Mouse (Mus musculus) intestine, postnatal 0 days (tissue): Measurements from ENCODE around the gene Vps35. TPM values are rescaled to one million over a fixed set of nuclear protein-coding genes. Genes with fewer than 3 reads are reported as not detected.

Experiments used
- ATAC-seq: fragments of 200-750 bp; cut with Nextera tagmentation; 2 replicates; pipeline ENCODE4 v1.8.0; 2017; ENCODE audit warnings: mild to moderate bottlenecking, moderate TSS enrichment, moderate library complexity
- H3K27ac ChIP-seq: fragments of 300-500 bp; sonication (generic); 2 replicates; pipeline ENCODE4 v1.5.1; 2014; ENCODE audit warnings: mild to moderate bottlenecking, low read depth, low read length, moderate library complexity
- H3K27me3 ChIP-seq: fragments of 300-500 bp; sonication (generic); replicated peaks from 2 replicates; pipeline ENCODE4 v1.6.1; 2014; ENCODE audit warnings: low read length, mixed read lengths; ENCODE audit not compliant: control insufficient read depth, insufficient read depth
- H3K36me3 ChIP-seq: fragments of 300-500 bp; sonication (generic); 2 replicates; pipeline ENCODE4 v1.6.1; 2014; ENCODE audit warnings: mild to moderate bottlenecking, moderate library complexity; ENCODE audit not compliant: control insufficient read depth, insufficient read depth
- H3K4me1 ChIP-seq: fragments of 300-500 bp; sonication (generic); replicated peaks from 2 replicates; pipeline ENCODE4 v1.6.1; 2014; ENCODE audit warnings: antibody characterized with exemption, low read length, mixed read lengths; ENCODE audit not compliant: control insufficient read depth, insufficient read depth
- H3K4me2 ChIP-seq: fragments of 300-500 bp; sonication (generic); replicated peaks from 2 replicates; pipeline ENCODE4 v1.6.1; 2014; ENCODE audit warnings: low read depth, mild to moderate bottlenecking, moderate library complexity
- H3K4me3 ChIP-seq: fragments of 300-500 bp; sonication (generic); 2 replicates; pipeline ENCODE4 v1.5.1; 2014; ENCODE audit warnings: low read depth, low read length
- H3K9ac ChIP-seq: fragments of 300-500 bp; sonication (generic); 2 replicates; pipeline ENCODE4 v1.6.1; 2014; ENCODE audit warnings: mild to moderate bottlenecking, low read depth, low read length
- H3K9me3 ChIP-seq: fragments of 300-500 bp; sonication (generic); 2 replicates; pipeline ENCODE4 v1.6.1; 2016; ENCODE audit warnings: mixed run types; ENCODE audit not compliant: control insufficient read depth
- CTCF ChIP-seq: sonication (generic); IDR thresholded peaks from 2 replicates; pipeline ENCODE4 v1.5.1; 2016; ENCODE audit warnings: low read depth, mild to moderate bottlenecking, control low read depth, antibody characterized with exemption, moderate library complexity
- WGBS: fragments of 180-500 bp; shearing (Covaris S2); extraction: QIAGEN DNeasy Blood & Tissue Kit; methylation state at CpG from one replicate; pipeline ENCODE4 v1.1.7; 2014; 5-methylcytosine and 5-hydroxymethylcytosine counted together
- polyA plus RNA-seq: library from polyadenylated mRNA; unstranded; fragments of >200 nt; fragmentation: Nextera tagmentation; extraction: Ambion mirVana; gene quantifications from 2 replicates; pipeline ENCODE4 v1.2.1, GENCODE M21; 2015

Gene Vps35
- polyA plus RNA-seq, 1 experiment from 2014 or later = 124 TPM

DNA sequence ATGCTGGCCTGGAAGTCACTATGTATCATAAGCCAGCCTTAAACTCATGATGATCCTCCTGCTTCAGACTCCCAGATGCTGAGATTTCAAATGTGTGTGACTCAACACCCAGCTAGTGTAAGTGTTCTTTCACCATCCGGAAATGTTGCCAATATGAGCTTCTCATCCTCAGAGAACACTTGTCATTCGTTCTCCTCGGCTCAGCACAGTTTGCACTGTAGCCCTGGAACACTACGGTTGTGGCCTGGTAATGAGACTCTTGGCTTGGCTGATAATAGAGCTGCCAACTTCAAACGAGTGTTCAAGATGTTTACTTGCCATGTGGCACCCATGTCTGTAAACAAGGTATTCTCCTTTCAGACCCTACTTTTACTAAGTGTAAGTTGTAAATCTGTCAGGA lies 3.9 kb upstream of the Vps35 start:
- no peaks in the 10 kb centered on the region for H3K9me3 ChIP-seq
- WGBS = 78% methylated on average over 5 of the region's 5 CpGs
- H3K4me2 ChIP-seq = no peak overlapping the region
- peaks cover 14% of the 10 kb centered on the region for H3K36me3 ChIP-seq
- TF ChIP-seq CTCF = no peak
- H3K4me1 ChIP-seq = peaks cover 5% of the 10 kb centered on the region; the same call in 1 of the 2 replicates
- no peak for ATAC-seq
- H3K27me3 ChIP-seq = no peaks in the 10 kb centered on the region
- no peak overlapping the region for H3K4me3 ChIP-seq
- no peak overlapping the region for H3K27ac ChIP-seq
- H3K9ac ChIP-seq = no peak overlapping the region

DNA sequence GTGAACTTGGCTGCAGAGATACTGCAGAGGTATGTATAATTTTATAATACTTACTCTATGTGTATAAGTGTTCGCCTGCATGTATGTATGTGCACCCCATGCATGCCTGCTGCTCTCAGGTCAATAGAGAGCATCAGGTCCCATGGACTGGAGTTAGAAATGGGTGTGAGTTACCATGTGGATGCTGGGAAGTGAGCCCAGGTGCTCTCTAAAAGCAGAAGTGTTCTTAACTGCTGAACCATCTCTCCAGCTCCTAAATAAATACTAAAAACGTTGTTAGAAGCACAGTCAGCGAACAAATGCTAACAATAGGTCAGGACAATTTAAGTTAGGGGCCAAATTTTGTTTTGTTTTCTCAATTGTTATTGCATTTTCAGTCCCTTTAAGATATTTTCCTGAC lies 3.3 kb upstream of the Vps35 start:
- TF ChIP-seq CTCF = no peak
- no peak for ATAC-seq

GRCm38 (mm10) chr8:85301941-85302340 lies 2.3 kb upstream of the Vps35 start:
- H3K27me3 ChIP-seq = no peaks in the 10 kb centered on the region
- no peak for ATAC-seq
- no peak overlapping the region for H3K9ac ChIP-seq
- 35% methylated on average over 1 of the region's 1 CpGs for WGBS
- no peak overlapping the region for H3K4me3 ChIP-seq
- H3K9me3 ChIP-seq = no peaks in the 10 kb centered on the region
- H3K4me1 ChIP-seq = peaks cover 12% of the 10 kb centered on the region
- H3K4me2 ChIP-seq = no peak overlapping the region
- no peak overlapping the region for H3K27ac ChIP-seq
- peaks cover 14% of the 10 kb centered on the region for H3K36me3 ChIP-seq
- no peak for TF ChIP-seq CTCF

More for the DNA sequence above, 3.3 kb upstream of the Vps35 start:
- Histone ChIP-seq H3K27ac (no peak overlapping the region), H3K4me3 (no peak overlapping the region), H3K4me2 (no peak overlapping the region), H3K27me3 (no peaks in the 10 kb centered on the region), H3K9ac (no peak overlapping the region), H3K36me3 (peaks cover 14% of the 10 kb centered on the region), H3K4me1 (peaks cover 6% of the 10 kb centered on the region; the same call in 1 of the 2 replicates), H3K9me3 (no peaks in the 10 kb centered on the region)
- WGBS = 81% methylated on average over 3 of the region's 3 CpGs

DNA sequence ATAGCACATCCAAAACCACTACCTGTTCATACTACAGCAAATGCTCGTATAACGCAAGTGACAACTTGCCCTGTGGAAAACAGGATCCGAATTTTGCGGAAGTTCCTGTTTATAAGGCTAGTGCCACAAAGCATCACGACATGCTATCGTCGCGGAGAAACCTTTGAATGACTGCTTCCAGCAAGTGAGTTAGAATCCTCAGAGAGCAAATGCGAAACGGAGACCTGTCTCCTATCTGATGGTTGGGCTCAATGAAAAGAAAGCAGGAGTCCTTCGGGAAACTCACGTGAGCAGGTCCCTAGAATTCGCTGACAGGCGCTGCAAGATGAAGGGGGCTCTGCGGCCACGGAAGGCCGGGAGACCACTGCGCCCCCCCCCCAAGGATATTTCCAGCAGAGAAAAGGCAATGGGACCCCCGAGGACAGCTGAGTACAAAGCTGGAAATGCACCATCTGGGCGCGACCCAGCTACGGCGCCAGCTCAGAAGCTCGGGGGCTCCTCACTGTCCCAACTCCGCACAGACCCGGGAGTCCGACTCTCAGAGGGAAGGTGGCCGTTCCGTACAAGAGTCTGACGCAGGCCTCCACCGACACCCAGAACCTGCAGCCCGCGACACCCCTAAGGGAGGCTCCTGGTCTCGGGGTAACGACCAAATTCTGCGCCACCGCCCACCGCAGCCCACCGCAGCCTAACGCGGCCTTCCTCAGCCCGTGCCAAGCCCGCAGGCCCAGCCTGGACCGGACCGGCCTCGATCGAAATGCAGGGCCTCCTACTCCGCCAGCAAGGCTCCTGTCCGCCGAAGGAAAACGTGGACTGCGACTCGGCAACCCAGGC lies 785 bp downstream of the Vps35 start:
- Histone ChIP-seq H3K36me3 (peaks cover 8% of the 10 kb centered on the region; the same call in 1 of the 2 replicates), H3K4me1 (peaks cover 12% of the 10 kb centered on the region), H3K9me3 (no peaks in the 10 kb centered on the region), H3K27ac (peak overlapping the region; percentile 96), H3K9ac (peak overlapping the region; percentile 95), H3K4me2 (peak overlapping the region; percentile 82), H3K4me3 (peak overlapping the region; percentile 98), H3K27me3 (no peaks in the 10 kb centered on the region)
- ATAC-seq = peak; percentile 23
- under 1% methylated on average over 53 of the region's 53 CpGs for WGBS
- TF ChIP-seq CTCF = no peak

GRCm38 (mm10) chr8:85286846-85287245 lies 12.8 kb downstream of the Vps35 start:
- Histone ChIP-seq H3K27me3 (no peaks in the 10 kb centered on the region), H3K9me3 (no peaks in the 10 kb centered on the region), H3K4me3 (no peak overlapping the region), H3K27ac (no peak overlapping the region), H3K4me1 (no peaks in the 10 kb centered on the region), H3K9ac (no peak overlapping the region), H3K36me3 (peaks cover 61% of the 10 kb centered on the region), H3K4me2 (no peak overlapping the region)
- no peak for TF ChIP-seq CTCF
- ATAC-seq = no peak
- 56% methylated on average over 1 of the region's 1 CpGs for WGBS

DNA sequence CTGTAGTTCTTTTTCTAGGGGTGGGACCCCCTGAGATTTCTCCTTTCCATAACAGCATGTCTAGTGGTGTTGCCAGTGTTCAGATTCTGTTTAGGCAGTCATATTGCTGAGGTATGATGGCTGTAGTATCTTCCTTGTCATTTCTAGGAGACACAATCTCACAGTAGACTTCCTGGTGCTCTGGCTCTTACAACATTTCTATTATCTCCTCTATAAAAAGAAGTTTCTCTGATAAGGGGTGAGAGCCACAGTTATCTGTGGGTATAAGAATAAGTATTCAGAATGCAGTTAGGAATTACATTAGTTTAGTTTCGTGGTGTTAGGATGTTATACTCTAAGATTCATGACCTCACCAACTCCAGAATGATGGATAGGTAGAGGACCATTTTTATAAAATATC lies 72.3 kb downstream of the Vps35 start:
- Histone ChIP-seq H3K9ac (no peak overlapping the region), H3K27me3 (no peaks in the 10 kb centered on the region), H3K4me2 (no peak overlapping the region), H3K4me1 (no peaks in the 10 kb centered on the region), H3K4me3 (no peak overlapping the region), H3K36me3 (no peaks in the 10 kb centered on the region), H3K9me3 (no peaks in the 10 kb centered on the region), H3K27ac (no peak overlapping the region)
- no peak for TF ChIP-seq CTCF
- ATAC-seq = no peak
- WGBS = 65% methylated on average over 1 of the region's 1 CpGs
